Mouse (Mus musculus) MEL (cell line): Measurements from ENCODE around the gene Snupn. TPM values are rescaled to one million over a fixed set of nuclear protein-coding genes. Genes with fewer than 3 reads are reported as not detected.

Source experiments
- DNase-seq: peaks from one replicate; pipeline ENCODE4 v3.0.0; 2011; ENCODE audit warnings: low read depth, low spot score
- H3K27ac ChIP-seq: 2 replicates; pipeline ENCODE4 v1.5.1; 2012; ENCODE audit warnings: low read depth, mild to moderate bottlenecking, control low read depth, low read length, moderate library complexity; ENCODE audit not compliant: control insufficient read depth
- H3K27me3 ChIP-seq, 2 experiments: fragments of 150-350 bp in 1 of 2; sonication (generic) in 1 of 2; 2 replicates each; pipeline ENCODE4 v1.6.1; 2012; ENCODE audit warnings: low read length in 2 of 2, mild to moderate bottlenecking in 2 of 2, improper control_type of control experiment in 1 of 2, moderate library complexity in 1 of 2; ENCODE audit not compliant: insufficient read depth in 2 of 2, control insufficient read depth in 1 of 2
- H3K36me3 ChIP-seq, 2 experiments: 2 replicates each; pipeline ENCODE4 v1.6.1; 2012 to 2014; ENCODE audit warnings: low read length in 2 of 2, improper control_type of control experiment in 1 of 2, inconsistent platforms in 1 of 2, mild to moderate bottlenecking in 1 of 2; ENCODE audit not compliant: insufficient read depth in 2 of 2, control insufficient read depth in 1 of 2
- H3K4me1 ChIP-seq, 2 experiments: fragments of 150-350 bp in 1 of 2; sonication (generic) in 1 of 2; 2 replicates each; pipeline ENCODE4 v1.6.1; 2012; ENCODE audit warnings: low read length in 2 of 2, improper control_type of control experiment in 1 of 2, mild to moderate bottlenecking in 1 of 2; ENCODE audit not compliant: insufficient read depth in 2 of 2, control insufficient read depth in 1 of 2
- H3K4me3 ChIP-seq, 2 experiments: fragments of 150-350 bp in 1 of 2; sonication (generic) in 1 of 2; 2 replicates each; pipeline ENCODE4 v1.5.1; 2012; ENCODE audit warnings: low read depth in 2 of 2, low read length in 2 of 2, mild to moderate bottlenecking in 2 of 2, moderate library complexity in 2 of 2, control low read depth in 1 of 2, improper control_type of control experiment in 1 of 2; ENCODE audit not compliant: control insufficient read depth in 1 of 2, insufficient read depth in 1 of 2
- H3K79me2 ChIP-seq: 2 replicates; pipeline ENCODE4 v1.6.1; 2012; ENCODE audit warnings: mild to moderate bottlenecking, low read length, moderate library complexity; ENCODE audit not compliant: control insufficient read depth, poor library complexity, insufficient read depth
- H3K9ac ChIP-seq: 2 replicates; pipeline ENCODE4 v1.6.1; 2012; ENCODE audit warnings: low read depth, mild to moderate bottlenecking, control low read depth, low read length, moderate library complexity; ENCODE audit not compliant: control insufficient read depth, poor library complexity, severe bottlenecking
- H3K9me3 ChIP-seq: fragments of 150-350 bp; sonication (generic); replicated peaks from 2 replicates; pipeline ENCODE4 v1.6.1; 2012; ENCODE audit warnings: mild to moderate bottlenecking, low read length, improper control_type of control experiment, moderate library complexity; ENCODE audit not compliant: insufficient read depth
- CTCF ChIP-seq, 3 experiments: IDR thresholded peaks in 2 of 3; conservative IDR thresholded peaks in 1 of 3; 2 replicates each; pipeline ENCODE4 v1.5.1; 2011 to 2012; ENCODE audit warnings: low read length in 3 of 3, low read depth in 2 of 3, mild to moderate bottlenecking in 2 of 3, improper control_type of control experiment in 1 of 3, inconsistent platforms in 1 of 3, mixed read lengths in 1 of 3, moderate library complexity in 1 of 3; ENCODE audit not compliant: control insufficient read depth in 1 of 3, insufficient read depth in 1 of 3, poor library complexity in 1 of 3, severe bottlenecking in 1 of 3
- ELF1 ChIP-seq: IDR thresholded peaks from 2 replicates; pipeline ENCODE4 v1.6.1; 2014; ENCODE audit warnings: low read depth, mild to moderate bottlenecking, inconsistent platforms, low read length, improper control_type of control experiment, moderate library complexity
- EP300 ChIP-seq, 2 experiments: IDR thresholded peaks; 2 replicates each; pipeline ENCODE4 v1.6.1; 2011; ENCODE audit warnings: improper control_type of control experiment in 2 of 2, low read length in 2 of 2, low read depth in 1 of 2, mild to moderate bottlenecking in 1 of 2
- JUND ChIP-seq: IDR thresholded peaks from 2 replicates; pipeline ENCODE4 v1.6.1; 2011; ENCODE audit warnings: low read depth, mild to moderate bottlenecking, improper control_type of control experiment, low read length
- MYB ChIP-seq: IDR thresholded peaks from 2 replicates; pipeline ENCODE4 v1.6.1; 2011; ENCODE audit warnings: mild to moderate bottlenecking, low read depth, low read length, improper control_type of control experiment
- MYC ChIP-seq: IDR thresholded peaks from 2 replicates; pipeline ENCODE4 v1.6.1; 2011; ENCODE audit warnings: low read depth, mild to moderate bottlenecking, low read length, improper control_type of control experiment, moderate library complexity
- POLR2A ChIP-seq, 2 experiments: IDR thresholded peaks; 2 replicates each; pipeline ENCODE4 v1.6.1; 2011 to 2012; ENCODE audit warnings: low read length in 2 of 2, mild to moderate bottlenecking in 2 of 2, control low read depth in 1 of 2, improper control_type of control experiment in 1 of 2, low read depth in 1 of 2, moderate library complexity in 1 of 2; ENCODE audit not compliant: control insufficient read depth in 1 of 2, insufficient read depth in 1 of 2, poor library complexity in 1 of 2
- POLR2AphosphoS5 ChIP-seq: IDR thresholded peaks from 2 replicates; pipeline ENCODE4 v1.6.1; 2012; ENCODE audit warnings: low read depth, borderline replicate concordance, mild to moderate bottlenecking, inconsistent platforms, low read length, moderate library complexity, mixed read lengths
- RAD21 ChIP-seq: IDR thresholded peaks from 2 replicates; pipeline ENCODE4 v1.6.1; 2011; ENCODE audit warnings: mild to moderate bottlenecking, low read depth, low read length, improper control_type of control experiment
- SIN3A ChIP-seq: IDR thresholded peaks from 2 replicates; pipeline ENCODE4 v1.6.1; 2012; ENCODE audit warnings: low read length, improper control_type of control experiment, inconsistent platforms
- SMC3 ChIP-seq: IDR thresholded peaks from 2 replicates; pipeline ENCODE4 v1.6.1; 2011; ENCODE audit warnings: low read depth, low read length, improper control_type of control experiment
- USF1 ChIP-seq: IDR thresholded peaks from 2 replicates; pipeline ENCODE4 v1.6.1; 2014; ENCODE audit warnings: low read depth, mild to moderate bottlenecking, inconsistent platforms, low read length, improper control_type of control experiment, moderate library complexity
- ZC3H11A ChIP-seq: IDR thresholded peaks from 2 replicates; pipeline ENCODE4 v1.6.1; 2012; ENCODE audit warnings: low read depth, mild to moderate bottlenecking, inconsistent platforms, low read length, improper control_type of control experiment
- polyA plus RNA-seq, 2 experiments: library from polyadenylated mRNA; stranded (reverse) in 1 of 2; unstranded in 1 of 2; fragments of >175 nt in 1 of 2; fragments of >200 nt in 1 of 2; gene quantifications; 2 replicates each; pipeline versions ENCODE4 v1.2.1 to v1.2.4; 2012; ENCODE audit warnings: low replicate concordance in 2 of 2, low read depth in 1 of 2; ENCODE audit not compliant: insufficient read length in 2 of 2, insufficient read depth in 1 of 2, missing spikeins in 1 of 2
- total RNA-seq: library from RNA; depleted of rRNA; stranded (reverse); fragments of 300-350 nt; gene quantifications from 2 replicates; pipeline ENCODE4 v1.2.3, GENCODE M21; 2012

Snupn gene
- total and polyA plus RNA-seq, 3 experiments: 14.6 to 14.7 TPM; not detected in 1

DNA sequence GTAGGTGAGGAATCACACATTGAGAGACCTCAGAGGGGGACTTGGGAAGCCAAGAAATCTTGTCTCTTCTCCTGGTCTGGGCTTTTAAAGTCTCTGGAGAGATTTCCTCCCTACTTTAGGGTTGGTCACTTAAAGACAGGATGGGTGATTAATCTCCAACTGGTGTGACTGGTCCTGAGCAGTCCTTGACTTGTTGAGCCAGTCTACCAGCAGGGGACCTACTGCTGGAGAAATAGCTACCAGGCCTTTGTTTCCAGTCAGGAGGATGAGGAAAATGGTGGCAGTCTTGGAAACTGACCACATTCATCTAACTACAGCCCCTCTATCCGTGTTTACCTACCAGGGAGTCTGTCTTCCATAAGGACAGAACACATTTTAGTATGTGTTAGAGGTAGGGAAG, 61.7 kb downstream of the Snupn start:
- peaks cover 0 to 3% of the 10 kb centered on the region in 2 experiments; a peak in 2 of 4 replicates for H3K36me3 ChIP-seq
- H3K4me1 ChIP-seq: no peaks in the 10 kb centered on the region
- H3K79me2 ChIP-seq: no peaks in the 10 kb centered on the region
- H3K9me3 ChIP-seq: no peaks in the 10 kb centered on the region
- no peak overlapping the region for H3K4me3 ChIP-seq
- no peak overlapping the region for H3K9ac ChIP-seq
- H3K27ac ChIP-seq: no peak overlapping the region
- TF ChIP-seq MYC: no peak
- TF ChIP-seq SIN3A: no peak
- TF ChIP-seq RAD21: no peak
- no peak for TF ChIP-seq MYB
- TF ChIP-seq CTCF (IDR thresholded peaks at IDR 0.05 in 2 of 3, conservative IDR thresholded peaks at IDR 0.05 in 1 of 3; ENCODE audit: control insufficient read depth in 1 of 3, insufficient read depth in 1 of 3, low read depth in 2 of 3, low read length in 3 of 3, poor library complexity in 1 of 3, severe bottlenecking in 1 of 3): no peak
- no peak for TF ChIP-seq ELF1
- TF ChIP-seq EP300 (IDR thresholded peaks at IDR 0.05; ENCODE audit: low read depth in 1 of 2, low read length in 2 of 2): no peak
- TF ChIP-seq SMC3: no peak
- no peak for TF ChIP-seq POLR2A (IDR thresholded peaks at IDR 0.05; ENCODE audit: control insufficient read depth in 1 of 2, insufficient read depth in 1 of 2, low read depth in 1 of 2, low read length in 2 of 2, poor library complexity in 1 of 2)
- TF ChIP-seq ZC3H11A: no peak
- no peak for TF ChIP-seq USF1
- DNase-seq: no peak
- H3K27me3 ChIP-seq: no peaks in the 10 kb centered on the region

GRCm38 (mm10) chr9:57012895-57013294, 62.2 kb downstream of the Snupn start:
- Histone ChIP-seq H3K27ac (no peak overlapping the region), H3K9ac (no peak overlapping the region), H3K9me3 (no peaks in the 10 kb centered on the region), H3K27me3 (no peaks in the 10 kb centered on the region), H3K79me2 (no peaks in the 10 kb centered on the region), H3K36me3 (peaks cover 0 to 3% of the 10 kb centered on the region in 2 experiments; a peak in 2 of 4 replicates), H3K4me1 (no peaks in the 10 kb centered on the region), H3K4me3 (no peak overlapping the region)
- TF ChIP-seq JUND: no peak
- no peak for DNase-seq

GRCm38 (mm10) chr9:57013756-57014155, 63.1 kb downstream of the Snupn start:
- H3K9me3 ChIP-seq: no peaks in the 10 kb centered on the region
- no peaks in the 10 kb centered on the region for H3K79me2 ChIP-seq
- H3K27ac ChIP-seq: no peak overlapping the region
- DNase-seq: no peak
- no peak overlapping the region for H3K4me3 ChIP-seq
- H3K9ac ChIP-seq: no peak overlapping the region
- H3K36me3 ChIP-seq: peaks cover 0 to 3% of the 10 kb centered on the region in 2 experiments; a peak in 2 of 4 replicates
- TF ChIP-seq POLR2AphosphoS5: no peak
- H3K4me1 ChIP-seq: no peaks in the 10 kb centered on the region
- H3K27me3 ChIP-seq: no peaks in the 10 kb centered on the region
